Mouse (Mus musculus): ENCODE data around the gene Fgr. TPM values are rescaled to one million over a fixed set of nuclear protein-coding genes. Genes with fewer than 3 reads are reported as not detected.

Gene Fgr
- total RNA-seq, 2 experiments from 2014 or later: 0.42 to 0.44 TPM

DNA sequence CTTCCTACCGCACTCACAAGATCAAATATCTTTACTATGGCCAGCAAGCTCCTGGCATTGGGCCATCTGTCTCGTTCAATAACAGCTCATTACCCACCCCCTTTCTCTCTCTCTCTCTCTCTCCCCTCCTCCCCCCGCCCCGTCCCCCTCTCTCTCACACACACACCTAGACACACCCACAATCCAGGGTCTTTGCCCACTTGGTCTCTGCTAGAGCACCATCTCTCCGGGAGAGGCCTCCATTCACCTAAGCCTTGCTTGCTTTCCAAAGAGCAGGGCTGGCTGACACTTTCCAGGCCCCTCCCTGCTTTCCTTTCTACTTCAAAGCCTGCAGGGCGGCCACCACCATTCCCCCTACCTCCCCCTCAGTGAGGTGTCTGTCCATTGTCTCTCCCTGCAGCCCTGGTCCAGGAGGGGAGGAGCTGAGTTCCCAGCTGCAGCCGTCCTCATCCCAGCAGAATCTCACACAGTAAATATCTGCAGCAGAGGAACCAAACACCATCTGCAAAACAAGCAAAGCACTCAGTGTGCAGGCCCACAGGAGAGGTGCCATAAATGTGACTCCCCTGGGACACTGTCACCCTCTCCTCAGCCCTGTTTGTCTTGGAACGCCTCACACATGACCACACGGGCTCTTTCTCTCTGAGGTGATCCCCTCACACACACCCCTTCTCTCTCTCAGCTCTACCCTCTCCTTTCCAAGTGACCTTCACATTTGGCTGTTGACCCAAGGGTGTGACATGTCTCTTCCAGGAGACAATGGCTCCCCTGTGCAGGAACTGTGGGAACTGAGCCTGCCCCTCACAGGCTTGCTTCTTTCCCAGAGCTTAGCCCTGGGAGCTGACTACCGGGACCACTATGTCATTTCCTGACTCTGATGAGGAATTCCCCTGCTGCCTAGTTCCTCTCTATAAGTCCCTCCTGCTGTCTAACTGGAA, 14.9 kb upstream of the Fgr start:
- peak; percentile 46 for DNase-seq
- intact Hi-C loops (cut with DNase I): no loop called here

DNA sequence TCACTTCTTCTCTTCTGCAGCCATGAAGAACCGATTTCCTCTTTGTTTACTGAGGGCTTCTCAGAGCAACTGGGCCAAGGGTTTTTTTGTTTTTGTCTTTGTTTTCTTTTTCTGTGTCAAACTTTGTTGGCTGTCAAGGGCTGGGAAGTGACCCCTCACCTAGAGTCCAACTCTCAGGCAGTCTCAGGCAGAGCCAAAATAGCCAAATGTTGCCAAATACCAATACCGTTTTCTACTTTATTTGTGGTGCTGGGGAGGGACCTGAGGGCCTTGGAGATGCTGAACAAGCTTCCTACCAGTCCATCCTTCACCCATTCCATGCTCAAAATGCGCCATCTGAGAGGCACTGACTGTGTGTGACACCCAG, 14.2 kb upstream of the Fgr start:
- intact Hi-C loops (cut with DNase I): no loop called here
- DNase-seq: no peak

DNA sequence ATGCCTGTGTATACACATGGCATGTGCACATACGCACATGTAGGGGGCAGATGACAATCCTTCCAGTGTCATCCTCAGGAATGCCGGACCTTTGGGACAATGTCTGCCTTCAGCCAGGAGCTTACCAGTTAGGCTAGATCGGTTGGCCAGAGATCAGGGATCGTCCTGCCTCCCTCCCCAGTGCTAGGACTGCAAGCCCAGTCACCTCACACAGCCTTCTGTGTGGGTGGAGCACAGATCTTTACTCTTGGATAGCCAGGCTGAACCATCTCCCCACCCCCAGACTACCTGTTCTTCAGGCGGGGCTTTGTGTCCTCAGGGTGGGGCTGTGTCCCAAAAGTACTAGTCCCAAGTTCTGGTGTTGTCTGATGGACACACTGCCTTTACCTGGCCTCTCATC, 13.6 kb upstream of the Fgr start:
- DNase-seq: no peak
- intact Hi-C loops (cut with DNase I): no loop called here

DNA sequence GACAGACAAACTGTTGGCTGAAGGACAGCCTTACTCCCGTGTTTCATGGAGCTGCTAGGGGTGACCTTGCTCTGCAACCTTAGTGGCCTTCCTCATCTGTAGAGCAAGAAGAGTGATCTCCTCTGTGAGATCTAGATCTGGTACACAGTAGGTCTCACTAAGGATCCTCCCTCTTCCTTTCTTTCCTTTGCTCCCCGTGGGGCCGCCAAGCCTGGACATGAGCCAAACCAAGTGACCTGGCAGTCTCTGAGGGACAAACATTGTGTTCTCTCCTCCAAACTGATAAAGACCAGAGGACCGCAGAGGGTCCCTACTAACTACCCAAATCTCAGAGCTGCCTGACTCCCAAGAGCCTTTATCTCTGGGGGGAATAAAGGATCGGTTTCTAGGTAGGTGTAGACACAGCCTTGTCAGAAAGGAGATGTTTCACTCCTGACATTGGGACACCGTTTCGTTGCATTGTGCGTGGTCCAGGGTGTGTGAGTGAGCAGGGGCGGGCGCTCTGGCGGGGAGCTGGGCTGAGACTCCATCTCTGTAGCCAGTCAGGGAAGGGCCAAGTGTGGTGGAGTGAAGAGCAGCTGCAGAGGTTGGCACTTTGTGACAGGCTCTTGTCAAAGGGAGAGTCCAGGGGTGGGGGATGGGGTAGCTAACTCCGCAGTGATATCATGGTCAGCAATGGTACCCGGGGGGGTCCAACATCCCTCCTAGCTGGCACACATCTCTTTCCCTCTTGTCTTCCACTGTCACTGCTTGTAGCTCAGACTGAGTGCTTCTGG, 12.8 kb upstream of the Fgr start:
- intact Hi-C loops (cut with DNase I): no loop called here
- DNase-seq: no peak

DNA sequence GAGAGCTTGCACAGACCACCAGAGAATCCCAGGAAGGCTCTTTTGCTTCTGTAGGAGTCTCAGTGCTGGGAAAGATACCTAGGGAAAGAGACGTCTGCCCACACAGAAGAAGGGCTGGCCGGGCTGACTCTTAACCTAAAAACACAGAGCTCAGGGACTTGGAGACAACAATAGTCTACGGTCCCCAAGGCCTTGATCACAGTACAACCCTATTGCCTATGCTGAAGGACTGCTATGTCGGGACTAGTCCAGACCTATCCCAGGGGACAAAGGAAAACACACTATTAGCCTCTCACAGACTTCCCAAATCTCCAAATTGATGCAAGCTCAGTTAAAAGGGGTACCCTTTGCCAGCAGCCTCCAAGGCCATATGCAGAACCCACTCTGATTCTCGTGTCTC, 12.0 kb upstream of the Fgr start:
- no peak for DNase-seq

DNA sequence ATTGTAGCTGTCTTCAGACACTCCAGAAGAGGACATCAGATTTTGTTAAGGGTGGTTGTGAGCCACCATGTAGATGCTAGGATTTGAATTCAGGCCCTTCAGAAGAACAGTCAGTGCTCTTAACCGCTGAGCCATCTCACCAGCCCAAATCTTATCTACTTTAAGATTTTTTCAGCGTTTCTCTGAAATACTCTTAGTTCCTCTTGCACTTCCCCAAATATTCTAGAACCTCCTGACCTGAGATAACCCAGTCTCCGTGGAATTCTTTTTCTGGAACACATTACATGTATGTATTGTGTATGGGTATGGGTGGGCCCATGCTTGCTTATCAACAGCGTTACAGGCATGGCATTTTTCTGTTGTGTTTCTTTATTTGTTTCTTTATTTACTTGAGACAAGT, 11.3 kb upstream of the Fgr start:
- intact Hi-C loops (cut with DNase I): no loop called here
- no peak for DNase-seq

More for the DNA sequence above, 12.0 kb upstream of the Fgr start:
- intact Hi-C loops (cut with DNase I): no loop called here

DNA sequence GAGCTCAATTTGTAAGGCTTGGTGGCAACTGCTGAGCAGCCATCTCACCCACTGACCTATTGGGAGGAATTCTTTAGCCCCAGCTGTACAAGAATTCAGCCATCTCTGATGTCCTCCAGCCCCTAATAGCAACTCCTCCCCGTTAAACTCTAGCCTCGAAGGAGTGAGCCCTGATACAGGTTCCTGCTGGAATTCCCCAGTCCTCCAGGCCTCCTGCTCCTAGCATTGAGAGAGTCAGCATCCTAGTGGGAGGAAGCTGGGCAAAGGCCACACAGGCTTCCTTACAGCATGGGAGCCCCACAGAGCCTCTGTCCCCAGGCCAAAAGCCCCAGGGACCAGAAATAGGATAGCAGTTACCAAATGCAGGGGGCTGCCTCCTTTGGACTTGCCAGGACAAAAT, 10.5 kb upstream of the Fgr start:
- no peak for DNase-seq
- intact Hi-C loops (cut with DNase I): no loop called here

DNA sequence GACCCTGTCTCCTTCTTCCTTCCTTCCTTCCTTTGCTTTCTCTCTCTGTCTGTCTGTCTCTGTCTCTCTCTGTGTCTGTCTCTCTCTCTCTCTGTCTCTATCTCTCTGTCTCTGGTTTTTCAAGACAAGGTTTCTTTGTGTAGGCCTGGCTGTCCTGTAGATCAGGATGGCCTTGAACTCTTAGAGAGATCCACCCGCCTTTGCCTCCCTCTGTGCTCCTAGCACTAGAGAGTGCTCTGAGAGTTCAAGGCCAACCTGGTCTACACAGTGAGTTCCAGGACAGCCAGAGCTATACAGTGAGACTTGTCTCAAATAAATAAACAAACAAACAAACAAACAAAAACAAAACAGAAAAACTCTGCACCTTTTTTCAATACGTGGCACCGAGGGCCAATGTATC, 9.8 kb upstream of the Fgr start:
- intact Hi-C loops (cut with DNase I): no loop called here
- no peak for DNase-seq

DNA sequence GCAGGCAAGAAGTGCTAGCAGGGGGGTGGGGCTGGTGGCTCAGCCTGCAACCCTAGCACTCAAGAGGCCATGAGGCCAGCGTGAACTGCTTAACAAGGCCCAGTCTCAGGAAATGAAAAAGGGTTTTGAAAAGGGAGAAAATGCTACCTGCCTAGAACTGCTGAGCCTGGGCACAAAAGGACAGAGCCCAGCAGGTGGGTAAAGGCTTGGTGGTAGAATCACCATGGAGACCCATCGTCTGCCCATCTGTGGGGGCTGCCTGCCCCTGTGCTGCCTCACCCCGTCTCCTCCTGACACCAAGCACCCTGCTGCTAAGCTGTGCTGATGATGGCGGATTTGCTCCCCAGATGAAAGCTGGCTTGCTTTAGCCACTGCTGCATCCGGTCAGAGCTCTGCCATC, 9.4 kb upstream of the Fgr start:
- intact Hi-C loops (cut with DNase I): no loop called here
- DNase-seq: no peak

DNA sequence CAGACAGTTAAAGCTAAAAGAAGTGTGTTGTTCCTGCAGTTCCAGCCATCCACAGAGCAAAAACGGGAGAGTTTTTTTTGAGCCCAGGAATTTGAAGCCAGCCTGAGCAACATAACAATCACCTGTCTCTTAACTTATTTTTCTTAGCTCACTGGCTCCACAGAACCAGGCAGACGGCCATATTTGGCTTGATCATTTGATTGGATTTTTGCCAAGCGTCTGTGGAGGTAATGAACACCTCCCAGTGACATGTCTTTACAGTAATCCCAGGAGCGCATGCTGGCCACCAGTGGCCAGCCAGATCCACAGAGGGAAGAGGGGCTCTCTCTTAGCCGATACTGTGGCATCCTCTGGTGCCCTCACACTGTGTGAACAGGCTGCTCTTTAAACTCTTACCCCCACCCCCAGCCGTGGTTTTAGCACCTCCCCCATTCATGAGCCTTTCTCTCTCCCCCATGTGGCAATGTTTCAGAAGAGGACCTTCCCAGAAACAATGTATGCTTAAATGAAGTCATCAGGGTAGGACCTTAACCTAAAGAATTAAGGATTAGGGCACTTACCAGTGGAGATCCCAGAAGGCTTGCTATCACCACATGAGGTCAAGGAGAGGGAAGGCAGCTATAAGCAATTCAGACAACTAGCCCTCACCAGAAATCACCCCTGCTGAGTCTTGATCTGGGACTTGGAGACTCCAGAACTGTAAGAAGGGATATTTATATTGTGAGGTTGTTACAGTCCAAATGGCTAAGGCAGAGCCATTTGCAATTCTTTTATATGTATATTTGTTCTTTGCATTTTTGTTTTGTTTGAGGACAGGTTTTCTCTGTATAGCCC, 5.6 kb upstream of the Fgr start:
- no peak for DNase-seq
- intact Hi-C loops (cut with DNase I): no loop called here

DNA sequence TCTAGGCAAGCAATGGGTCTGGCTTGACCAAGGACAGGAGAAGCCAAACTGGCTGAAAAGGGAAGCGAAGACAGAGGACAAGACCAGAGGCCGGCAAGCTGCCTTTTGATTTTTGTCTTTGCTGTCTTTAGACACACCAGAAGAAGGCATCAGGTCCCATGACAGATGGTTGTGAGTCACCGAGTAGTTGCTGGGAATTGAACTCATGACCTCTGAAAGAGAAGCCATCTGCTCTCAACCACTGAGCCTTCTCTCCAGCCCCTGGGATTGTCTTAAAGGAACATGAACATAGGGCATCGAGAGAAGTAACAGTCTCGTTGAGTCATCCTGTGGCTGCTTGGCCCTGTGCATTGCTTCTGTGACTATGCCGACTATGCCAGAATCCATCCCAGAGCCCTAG, 2.3 kb upstream of the Fgr start:
- intact Hi-C loops (cut with DNase I): no loop called here
- no peak for DNase-seq

DNA sequence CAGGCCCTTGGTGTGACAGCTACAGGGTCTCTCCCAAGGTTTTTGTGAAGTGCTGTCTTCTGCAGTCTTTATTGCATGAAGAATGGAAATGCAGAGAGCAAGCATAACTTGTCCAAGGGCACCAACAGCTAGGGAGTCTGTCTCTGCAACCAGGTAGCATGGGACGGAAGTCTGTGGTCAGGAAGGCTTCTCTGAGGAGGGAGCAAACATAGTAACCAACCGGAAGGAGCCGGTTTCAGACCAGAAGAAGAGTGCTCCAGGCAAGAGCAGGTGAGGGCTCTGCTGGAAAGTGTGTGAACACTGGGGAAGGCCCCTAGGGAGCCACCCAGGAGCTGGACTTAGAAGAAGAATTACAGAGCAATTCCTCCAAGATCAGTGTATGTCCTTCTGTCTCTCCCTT, 1.8 kb upstream of the Fgr start:
- intact Hi-C loops (cut with DNase I): no loop called here
- no peak for DNase-seq

DNA sequence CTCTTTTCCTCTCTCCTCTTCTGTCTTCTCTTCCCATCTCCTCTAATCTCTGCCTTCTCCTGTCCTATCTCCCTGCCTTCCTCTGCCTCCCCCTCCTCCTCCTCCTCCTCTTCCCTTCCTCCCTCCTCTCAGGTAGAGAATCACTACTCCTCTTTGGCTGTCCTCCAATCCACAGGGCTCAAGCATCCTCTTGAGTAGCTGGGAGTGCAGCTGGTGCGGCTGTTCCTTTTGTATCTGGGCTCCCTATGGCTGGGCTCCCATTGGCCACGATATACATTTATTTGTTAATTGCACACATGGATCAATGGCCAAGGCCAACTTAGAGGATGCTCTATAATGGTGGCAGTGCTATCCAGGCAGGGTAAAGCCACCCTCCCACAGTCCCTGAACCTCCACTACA, 1.3 kb upstream of the Fgr start:
- DNase-seq: no peak
- intact Hi-C loops (cut with DNase I): no loop called here

DNA sequence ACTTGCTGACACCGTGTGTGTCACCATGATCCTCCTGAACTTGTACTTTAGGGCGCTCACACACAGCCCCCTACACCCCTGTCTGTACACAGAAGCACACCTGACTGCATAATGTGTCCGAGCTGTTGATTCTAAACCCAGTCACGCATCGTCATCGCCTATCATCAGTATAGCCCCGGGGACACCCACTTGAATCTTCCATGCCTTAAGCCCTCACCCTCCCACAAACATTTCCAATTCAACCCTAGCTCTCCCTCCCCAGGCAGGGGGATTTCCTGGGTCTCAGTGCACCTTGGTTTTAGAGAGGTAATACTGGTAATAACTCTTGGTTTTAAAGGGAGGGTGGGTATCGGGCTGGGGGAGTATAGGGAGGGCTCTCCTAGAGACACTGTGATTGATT, 709 bp upstream of the Fgr start:
- intact Hi-C loops (cut with DNase I): no loop called here
- DNase-seq: no peak

DNA sequence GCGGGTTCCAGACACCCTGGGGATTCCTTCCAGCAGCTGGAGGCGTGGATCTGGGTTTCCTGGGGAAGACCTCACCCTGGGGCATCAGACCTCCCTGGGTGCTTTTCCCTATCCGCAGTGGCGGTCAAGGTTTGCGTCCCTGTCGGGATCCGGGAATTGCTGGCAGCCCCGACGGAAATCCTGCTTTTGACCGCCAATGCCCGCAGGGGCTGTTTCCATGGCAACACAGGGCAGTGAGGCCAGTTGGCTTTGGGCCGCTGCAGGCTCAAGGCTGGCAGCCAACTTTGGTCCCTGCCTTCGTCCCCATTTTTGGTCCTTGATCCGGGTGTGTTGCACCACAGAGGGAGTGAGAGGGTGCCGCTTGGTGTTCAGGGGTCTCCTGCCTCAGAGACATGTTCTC, 1.0 kb downstream of the Fgr start:
- peak; percentile 95 for DNase-seq
- intact Hi-C loops (cut with DNase I): no loop called here

DNA sequence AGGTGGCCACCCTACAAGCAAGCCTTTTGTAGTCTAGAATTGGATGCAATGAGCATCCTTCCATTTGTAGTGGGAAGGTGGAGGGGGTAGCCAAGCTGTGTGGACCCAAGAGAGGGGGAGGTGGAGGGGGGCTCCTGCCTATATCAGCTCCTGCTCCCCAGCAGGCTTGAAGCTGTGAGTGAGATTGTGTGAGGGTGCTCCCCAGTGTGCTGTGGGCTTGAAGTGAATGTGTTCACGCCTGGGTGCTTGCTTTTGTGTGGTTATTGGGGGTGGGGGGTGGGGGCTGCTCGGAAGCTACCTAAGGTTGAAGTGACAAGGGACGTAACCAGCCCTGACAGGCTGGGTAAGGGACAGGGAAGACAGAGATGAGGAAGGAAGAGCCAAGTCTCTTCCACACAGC, 1.9 kb downstream of the Fgr start:
- intact Hi-C loops (cut with DNase I): no loop called here
- no peak for DNase-seq

DNA sequence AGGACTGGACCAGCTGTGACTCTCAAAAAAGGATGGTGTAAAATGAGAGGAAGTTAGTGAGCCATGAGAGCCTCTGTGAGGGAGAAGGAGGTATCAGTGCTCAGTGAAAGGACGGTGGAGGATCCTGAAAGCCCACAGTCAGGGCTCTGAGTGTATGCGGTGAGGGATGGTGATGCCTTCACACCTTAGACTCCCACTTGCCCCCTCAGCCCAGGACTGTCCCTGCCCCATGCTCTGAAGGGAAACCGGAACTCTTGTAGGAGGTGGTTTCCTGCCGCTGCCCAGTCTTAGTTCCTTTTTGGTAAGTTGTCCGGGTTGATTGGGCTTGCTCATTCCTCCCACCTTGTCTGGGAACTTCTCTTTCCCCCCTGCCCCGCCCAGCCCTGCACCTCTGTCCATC, 2.8 kb downstream of the Fgr start:
- intact Hi-C loops (cut with DNase I): no loop called here
- no peak for DNase-seq

DNA sequence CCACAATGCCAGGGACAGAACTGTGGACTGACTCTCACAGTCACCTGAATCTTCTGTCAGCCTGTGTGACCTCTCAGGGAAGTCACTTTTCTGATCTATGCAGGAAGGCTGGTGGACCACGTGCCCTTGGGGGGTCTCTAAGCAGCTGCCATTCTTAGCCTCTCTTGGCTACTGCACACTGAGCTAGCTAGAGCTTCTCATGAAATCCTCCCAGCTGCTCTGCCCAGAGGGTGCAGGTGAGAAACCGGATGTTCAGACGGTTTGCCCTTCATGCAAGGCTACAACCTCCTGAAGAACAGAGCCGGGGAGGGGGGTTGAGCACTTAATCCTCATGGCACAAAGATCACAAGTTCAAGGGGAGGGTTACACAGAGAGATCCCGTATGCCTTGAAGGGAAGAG, 3.7 kb downstream of the Fgr start:
- no peak for DNase-seq
- intact Hi-C loops (cut with DNase I): no loop called here

DNA sequence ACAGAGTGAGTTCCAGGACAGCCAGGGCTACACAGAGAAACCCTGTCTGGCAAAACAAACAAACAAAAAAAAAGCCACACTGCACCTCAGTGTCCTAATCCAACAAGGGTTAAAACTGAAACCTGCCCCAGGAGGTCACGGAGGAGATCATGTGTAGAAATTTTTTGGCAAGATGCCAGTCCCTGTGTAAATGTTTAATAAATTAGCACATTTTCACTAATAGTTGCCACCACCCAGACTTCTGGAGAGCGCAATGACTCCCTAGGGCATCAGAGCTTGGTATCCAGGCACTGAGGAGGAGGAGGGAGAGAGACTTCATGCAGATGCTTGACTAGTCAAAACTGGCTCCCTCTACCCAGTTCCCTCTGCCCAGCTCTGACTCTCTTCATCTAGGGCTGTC, 5.3 kb downstream of the Fgr start:
- no peak for DNase-seq
- intact Hi-C loops (cut with DNase I): no loop called here

DNA sequence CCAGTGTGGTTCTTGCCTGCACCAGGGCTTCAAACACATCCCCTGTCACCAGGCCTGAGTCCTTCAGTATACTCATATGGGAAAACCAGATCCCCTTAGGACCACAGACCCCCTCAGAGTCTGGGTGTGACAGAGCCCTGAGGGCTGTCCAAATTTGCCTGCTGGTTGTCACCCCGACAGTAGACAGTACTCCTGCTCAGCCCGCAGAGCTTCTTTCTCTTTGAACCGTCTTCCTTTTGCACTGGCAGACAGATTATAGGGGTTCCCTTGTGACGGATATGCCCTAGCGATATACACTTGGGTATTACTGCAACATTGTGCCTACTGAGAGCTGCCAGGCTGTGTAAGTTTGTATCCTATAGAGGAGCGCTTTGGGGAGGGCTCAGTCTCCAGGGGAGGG, 7.7 kb downstream of the Fgr start:
- intact Hi-C loops (cut with DNase I): no loop called here

DNA sequence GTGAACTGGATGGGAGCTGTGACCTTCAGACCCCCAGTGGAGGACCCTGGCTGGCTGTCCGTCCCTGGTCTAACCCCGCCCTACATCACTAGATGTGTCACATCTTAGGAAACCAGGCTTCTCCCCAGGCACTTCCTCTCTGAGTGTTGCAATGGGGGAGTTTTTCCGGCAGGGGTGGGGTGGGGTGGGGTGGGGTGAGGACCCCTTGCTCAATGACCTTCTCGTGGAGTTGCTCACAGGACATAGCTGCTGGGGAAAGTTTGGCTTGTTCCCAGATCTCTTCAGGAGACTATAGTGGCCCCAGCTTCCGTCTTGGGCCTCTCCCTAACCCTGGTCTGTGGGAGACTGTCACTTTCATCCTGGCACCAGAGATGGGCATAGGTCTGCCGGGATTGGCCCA, 9.1 kb downstream of the Fgr start:
- no peak for DNase-seq
- intact Hi-C loops (cut with DNase I): no loop called here

More for the DNA sequence above, 7.7 kb downstream of the Fgr start:
- no peak for DNase-seq

Data from left cerebral cortex, postnatal 4 days (tissue).